Mouse (Mus musculus) c-Kit-positive CD71-negative TER-119-negative erythroid progenitor cells, embryonic 14.5 days (primary cell): ENCODE measurements around the gene Ddc.
A peak's percentile ranks its signal among the peaks of the same experiment; 100 is the strongest.

Source experiments
- DNase-seq: peaks from one replicate; pipeline ENCODE4 v3.0.0-alpha.2; 2013; ENCODE audit warnings: low read depth

The Ddc gene

DNA sequence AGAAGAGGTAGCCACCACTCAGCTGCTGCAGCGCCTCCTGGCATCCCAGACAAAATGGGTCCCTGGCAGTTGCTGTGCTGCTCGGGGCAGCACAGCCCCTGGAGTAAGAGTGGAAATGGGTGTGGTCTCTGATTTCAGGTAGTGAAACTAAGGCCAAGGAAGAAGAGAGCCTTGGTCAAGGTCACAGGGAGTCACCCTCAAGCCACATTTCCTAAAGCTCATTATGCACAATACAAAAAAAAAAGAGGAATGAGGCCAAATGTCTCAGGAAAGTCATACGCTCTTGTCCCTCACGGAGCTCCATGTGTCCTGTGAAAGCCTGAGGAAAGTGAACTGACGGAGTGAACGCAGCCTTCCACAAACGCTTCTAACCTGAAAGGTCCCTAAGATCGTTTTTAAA, 116.2 kb downstream of the Ddc start:
- no peak for DNase-seq

GRCm38 (mm10) chr11:11778345-11778744, 119.6 kb downstream of the Ddc start:
- DNase-seq: no peak

GRCm38 (mm10) chr11:11777796-11778195, 120.1 kb downstream of the Ddc start:
- no peak for DNase-seq

DNA sequence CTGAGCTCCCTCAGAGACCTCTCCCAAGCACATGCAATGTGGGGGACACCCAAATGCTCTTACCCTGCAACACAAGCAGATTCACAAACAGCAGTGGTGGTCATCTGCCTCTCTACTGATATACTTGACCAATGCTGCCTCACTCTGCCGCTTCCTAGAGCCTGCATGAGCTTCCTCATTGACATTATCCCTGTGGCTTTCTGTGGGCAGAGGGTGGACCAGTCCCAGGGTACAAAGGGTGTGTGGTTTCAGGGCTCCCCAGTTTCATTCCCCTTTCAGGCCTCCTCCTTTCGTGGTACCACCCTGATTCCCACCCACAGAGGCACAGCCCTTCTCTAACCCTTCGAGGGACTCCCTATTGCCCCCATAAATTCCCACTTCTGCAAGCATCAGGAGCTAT, 120.7 kb downstream of the Ddc start:
- no peak for DNase-seq

DNA sequence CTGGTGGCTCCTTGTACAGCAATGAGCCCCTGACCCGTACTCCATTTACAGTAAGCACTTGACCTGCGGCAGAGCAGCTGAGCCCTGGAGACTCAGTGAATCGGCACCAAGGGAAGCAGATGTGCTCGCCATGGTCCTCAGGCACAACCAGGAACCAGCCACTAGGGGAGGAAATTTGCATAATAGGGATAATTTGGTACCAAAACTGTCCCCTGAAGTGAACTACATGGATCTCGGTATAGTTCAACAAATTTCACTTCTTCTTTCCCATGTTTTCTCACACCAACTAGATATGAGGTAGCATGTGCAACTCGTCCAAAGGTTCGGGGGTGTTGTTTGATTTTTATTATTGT, 121.1 kb downstream of the Ddc start:
- no peak for DNase-seq

DNA sequence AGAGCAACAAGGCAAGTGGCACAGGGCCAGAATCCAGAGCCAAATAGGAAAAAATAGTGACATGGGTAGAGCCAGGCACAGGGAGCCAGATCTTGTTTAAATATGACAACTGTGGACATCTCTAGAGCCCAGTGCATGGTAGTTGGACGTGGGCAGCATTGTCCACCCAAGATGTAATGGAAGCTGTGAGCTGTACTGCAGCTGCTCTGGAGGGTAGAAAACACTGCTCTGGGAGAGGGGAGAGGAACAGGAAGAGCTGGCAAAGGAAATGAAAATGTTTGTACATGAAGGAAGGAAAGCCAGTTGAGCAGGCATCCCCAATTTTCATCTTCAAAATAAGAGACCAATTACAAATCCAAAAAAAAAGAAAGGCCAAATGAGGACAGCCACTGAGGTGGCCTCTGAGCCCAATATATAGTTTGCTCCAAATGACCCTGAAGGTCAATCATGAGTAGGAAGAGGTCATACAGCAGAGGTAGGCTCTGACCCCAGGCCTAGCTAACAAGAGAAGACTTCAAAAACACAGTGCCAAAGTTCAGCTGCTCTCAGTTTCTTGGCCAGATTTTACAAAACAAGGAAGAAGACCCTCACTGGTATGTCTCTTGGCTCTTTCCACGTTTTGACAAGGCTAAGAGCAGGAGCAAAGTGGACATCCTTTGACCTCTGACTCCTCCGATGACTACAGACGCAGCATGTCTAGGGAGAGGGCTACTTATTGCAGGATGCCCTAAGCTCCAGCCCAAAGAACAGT, 121.7 kb downstream of the Ddc start:
- DNase-seq: no peak

- no peak for DNase-seq
Observed at GRCm38 (mm10) chr11:11774893-11775292, 123.1 kb downstream of the Ddc start.

DNA sequence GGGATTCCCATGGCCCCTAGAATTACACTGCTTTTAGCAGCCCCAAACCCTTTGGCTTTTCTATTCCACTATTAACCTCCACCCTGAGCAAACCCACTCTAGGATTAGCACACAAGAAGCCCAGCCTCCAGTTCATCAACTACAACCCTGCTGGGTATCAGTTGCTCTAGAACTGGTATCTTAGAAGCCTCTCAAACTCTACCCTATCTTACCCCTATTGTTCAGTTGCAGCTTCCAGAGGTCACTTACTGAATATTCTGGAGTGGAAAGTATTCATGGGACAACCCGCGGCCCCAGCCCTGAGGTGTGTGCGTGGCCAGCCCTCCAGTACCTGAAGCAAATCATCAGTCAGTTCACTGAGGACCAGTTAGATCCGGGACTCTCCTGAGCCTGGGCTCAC, 123.6 kb downstream of the Ddc start:
- no peak for DNase-seq

DNA sequence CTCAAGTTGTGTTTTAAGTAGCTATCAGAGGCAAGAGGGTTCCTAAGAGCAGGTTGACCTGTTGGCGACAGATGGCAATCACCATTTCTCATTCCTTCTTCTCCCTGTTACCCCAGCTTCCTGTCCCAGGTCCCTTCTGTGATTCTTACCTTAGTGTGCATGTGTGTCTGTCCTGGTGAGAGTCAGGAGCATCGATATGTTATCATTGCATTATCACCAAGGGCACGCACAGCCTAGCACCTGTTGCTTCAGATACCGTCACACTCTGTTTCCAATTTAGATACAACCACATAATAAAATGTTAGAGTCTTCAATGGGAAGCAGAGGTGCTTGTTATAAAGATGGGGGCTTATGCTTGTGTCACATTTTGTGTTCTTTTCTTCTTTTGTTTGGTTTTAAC, 125.7 kb downstream of the Ddc start:
- DNase-seq: no peak

DNA sequence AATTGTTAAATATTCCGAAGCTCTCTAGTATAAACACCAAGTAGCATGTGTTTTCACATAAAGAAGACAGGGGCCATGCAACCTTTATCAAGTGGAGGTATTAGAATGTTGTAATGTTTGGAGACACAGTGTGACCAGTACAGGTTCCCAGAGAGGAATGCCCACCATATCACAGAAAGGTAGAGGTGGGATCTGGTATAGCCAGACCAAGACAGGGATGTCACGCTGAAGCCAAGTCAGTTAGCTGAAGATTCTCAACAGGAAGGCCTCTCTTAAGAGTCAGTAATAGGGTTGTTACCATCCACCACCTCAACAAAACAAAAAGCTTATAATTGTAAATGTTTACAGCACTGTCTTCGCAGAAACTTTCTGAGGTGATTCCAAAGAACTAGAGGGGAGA, 127.3 kb downstream of the Ddc start:
- no peak for DNase-seq

- no peak for DNase-seq
Observed at GRCm38 (mm10) chr11:11769281-11769680, 128.7 kb downstream of the Ddc start.

DNA sequence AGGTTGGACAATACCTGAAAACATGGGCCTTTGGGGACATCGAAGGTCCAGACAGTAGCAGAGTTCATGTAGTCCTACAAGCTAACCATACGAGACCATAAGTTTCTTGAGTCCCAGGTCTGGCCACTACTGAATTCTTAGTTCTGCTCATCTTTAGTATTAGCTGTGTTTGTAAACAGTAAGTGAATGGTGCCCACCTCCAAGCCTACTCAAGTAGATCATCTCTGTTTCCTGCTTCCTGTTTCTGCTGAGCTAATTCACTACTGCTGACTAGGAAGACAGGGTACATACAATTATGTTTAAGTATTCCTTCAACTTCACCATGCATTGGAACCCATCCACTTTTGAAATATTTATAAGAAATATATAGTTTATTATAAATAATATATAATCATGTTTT, 129.9 kb downstream of the Ddc start:
- DNase-seq: no peak

DNA sequence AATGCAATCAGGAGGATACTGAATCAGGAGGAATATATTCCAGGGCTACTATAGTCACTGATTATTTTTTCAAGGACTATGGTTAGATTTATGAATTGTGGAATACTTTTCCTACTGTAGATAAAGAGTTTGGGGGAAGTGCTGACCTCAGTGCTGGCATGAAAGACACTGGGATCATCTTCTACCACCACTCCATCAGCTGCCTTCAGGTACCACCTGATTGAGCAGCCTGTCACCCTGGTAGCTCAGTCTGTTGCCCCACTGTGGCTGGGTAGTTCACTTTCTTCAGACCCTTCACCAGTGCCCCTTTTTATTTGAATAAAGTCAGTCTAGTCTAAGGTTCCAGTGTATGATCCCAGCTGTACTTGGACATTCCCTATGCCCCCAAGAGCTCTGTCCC, 131.2 kb downstream of the Ddc start:
- DNase-seq: no peak

- DNase-seq: peak; percentile 36
Observed at GRCm38 (mm10) chr11:11766105-11766504, 131.8 kb downstream of the Ddc start.

- no peak for DNase-seq
Observed at GRCm38 (mm10) chr11:11765414-11765813, 132.5 kb downstream of the Ddc start.
